Mouse (Mus musculus): ENCODE measurements around the gene Zkscan16.

Gene Zkscan16

DNA sequence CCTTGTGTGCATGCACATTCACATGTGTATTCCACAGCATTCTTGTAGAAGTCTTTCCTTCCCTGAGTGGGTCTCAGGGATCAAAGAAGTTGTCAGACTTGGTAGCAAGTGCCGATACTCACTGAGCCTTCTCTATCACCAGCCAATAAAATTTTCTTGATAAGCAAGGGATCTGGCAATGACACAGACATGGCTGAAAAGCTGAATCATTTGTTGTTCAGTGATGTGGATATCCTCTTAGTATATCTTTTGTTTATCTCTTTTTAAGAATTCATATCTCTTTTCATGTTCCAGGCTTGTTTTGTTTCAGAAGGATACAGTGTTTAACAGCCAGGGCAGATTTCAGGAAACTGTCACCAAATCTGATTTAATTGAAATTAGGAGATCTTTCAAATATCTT lies 55.3 kb downstream of the Zkscan16 start:
- DNase-seq (ENCODE audit: extremely low spot score, low read depth, low spot score): no peak

- DNase-seq (ENCODE audit: extremely low spot score, low read depth, low spot score): no peak
Observed at GRCm38 (mm10) chr4:58999686-59000085, 56.3 kb downstream of the Zkscan16 start.

GRCm38 (mm10) chr4:59000614-59001013 lies 57.2 kb downstream of the Zkscan16 start:
- no peak for DNase-seq (ENCODE audit: extremely low spot score, low read depth, low spot score)

- no peak for DNase-seq (ENCODE audit: extremely low spot score, low read depth, low spot score)
Observed at GRCm38 (mm10) chr4:59002948-59003805, 59.7 kb downstream of the Zkscan16 start, which contains the start of gene Gm20503. TSS of gene Gm20503 (plus strand) at chr4:59003210.

GRCm38 (mm10) chr4:59003806-59004200 lies 60.4 kb downstream of the Zkscan16 start:
- DNase-seq (ENCODE audit: extremely low spot score, low read depth, low spot score): no peak

- DNase-seq (ENCODE audit: extremely low spot score, low read depth, low spot score): no peak
Observed at GRCm38 (mm10) chr4:59006211-59006610, 62.8 kb downstream of the Zkscan16 start.

- no peak for DNase-seq (ENCODE audit: extremely low spot score, low read depth, low spot score)
Observed at GRCm38 (mm10) chr4:59007016-59007415, 63.6 kb downstream of the Zkscan16 start.

Data from hindlimb bud, embryonic 11.5 days (tissue).